Mouse (Mus musculus) spleen, adult 2 months (tissue): ENCODE results near the gene Samd4b.

Source experiments
- CTCF ChIP-seq: fragments of 200-500 bp; IDR thresholded peaks from 2 replicates; pipeline ENCODE4 v1.5.1; 2011; ENCODE audit warnings: mild to moderate bottlenecking, inconsistent platforms; ENCODE audit not compliant: insufficient read depth, insufficient read length, insufficient replicate concordance; ENCODE audit errors: extremely low read depth
- POLR2A ChIP-seq: fragments of 200-500 bp; IDR thresholded peaks from 2 replicates; pipeline ENCODE4 v1.6.1; 2011; ENCODE audit warnings: low read depth, low read length, inconsistent platforms

GRCm38 (mm10) chr7:28398696-28399340 lies 199.1 kb downstream of the Samd4b start:
- no peak for TF ChIP-seq CTCF
- TF ChIP-seq POLR2A = no peak
